Mouse (Mus musculus) cortical plate, adult 2 months (tissue): ENCODE data around the gene Astl.

Source experiments
- CTCF ChIP-seq: fragments of 200-500 bp; IDR thresholded peaks from 2 replicates; pipeline ENCODE4 v1.5.1; 2011; ENCODE audit warnings: mild to moderate bottlenecking, control low read depth, low read length; ENCODE audit not compliant: insufficient read depth; ENCODE audit errors: extremely low read depth
- POLR2A ChIP-seq: fragments of 200-500 bp; IDR thresholded peaks from 2 replicates; pipeline ENCODE4 v1.6.1; 2011; ENCODE audit warnings: mild to moderate bottlenecking, low read length, control low read depth; ENCODE audit not compliant: insufficient read depth; ENCODE audit errors: extremely low read depth

DNA sequence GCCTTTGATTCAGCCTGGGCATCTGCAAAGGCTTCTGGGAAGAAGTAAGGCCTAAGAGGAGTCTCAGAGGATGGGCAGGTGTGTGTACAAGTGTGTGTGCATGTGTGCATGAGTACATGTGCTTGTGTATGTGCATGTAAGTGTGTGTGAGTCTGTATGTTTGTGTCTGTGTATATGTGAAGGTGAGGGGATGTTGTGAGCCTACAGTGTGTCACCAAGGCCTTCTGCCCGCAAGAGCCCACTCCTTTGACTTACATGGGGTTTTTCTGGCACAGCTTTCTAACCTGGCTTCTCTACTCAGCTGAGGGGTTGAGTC is 23.3 kb upstream of the Astl start:
- no peak for TF ChIP-seq POLR2A
- no peak for TF ChIP-seq CTCF
